ENCODE assay signal across 8 mouse cellular contexts in genomic region chr9:83349504-83349903, GRCm38 (mm10).
DNase-seq lines count a peak whose midpoint lies in the region; ATAC-seq lines count a peak whose summit lies in the region.
"Had no signal": no experiment of that assay in that cellular context is flagged by ENCODE, and none has a peak within 500 bp of the region (broad histone marks: within the 10 kb centered on the region; RNA-seq: fewer than 3 reads in every experiment).

No protein-coding gene starts in this region.

- no peaks in the 10 kb centered on the region for H3K9me3 ChIP-seq in heart, embryonic 15.5 days (replicated peaks)
- H3K9me3 ChIP-seq in neural tube, embryonic 14.5 days (ENCODE audit: control insufficient read depth, low read length) = no peaks in the 10 kb centered on the region

- H3K9ac ChIP-seq in heart, embryonic 15.5 days = no peak overlapping the region
- no peak overlapping the region for H3K9ac ChIP-seq in neural tube, embryonic 14.5 days (replicated peaks; ENCODE audit: low read depth, low read length)
- H3K9ac ChIP-seq: liver, embryonic 14.5 days had no signal

- peak overlapping the region; percentile 54; the same call in 1 of the 2 replicates for H3K27ac ChIP-seq in heart, embryonic 15.5 days
- H3K27ac ChIP-seq in neural tube, embryonic 14.5 days (ENCODE audit: low read depth, low read length) = no peak overlapping the region
- H3K27ac ChIP-seq: liver, embryonic 14.5 days had no signal

- H3K4me1 ChIP-seq in heart, embryonic 15.5 days (replicated peaks) = peaks cover 19% of the 10 kb centered on the region
- H3K4me1 ChIP-seq in neural tube, embryonic 14.5 days (ENCODE audit: control insufficient read depth, insufficient read depth, low read length) = 0 out of 2 replicates have a peak, but pooled peaks cover 2% of the 10 kb centered on the region

- no peak overlapping the region for H3K4me2 ChIP-seq in heart, embryonic 15.5 days
- no peak overlapping the region for H3K4me2 ChIP-seq in neural tube, embryonic 14.5 days (ENCODE audit: low read depth, low read length)

- ATAC-seq in heart, embryonic 15.5 days (replicated peaks; ENCODE audit: insufficient number of reproducible peaks, insufficient read depth, low FRiP score, low read depth) = no peak
- ATAC-seq in neural tube, embryonic 14.5 days (ENCODE audit: low read depth) = peak; percentile 60
- no peak for ATAC-seq in megakaryocyte progenitor cell, adult 5-6 weeks (replicated peaks; ENCODE audit: poor library complexity)

- H3K27me3 ChIP-seq in heart, embryonic 15.5 days = no peaks in the 10 kb centered on the region
- no peaks in the 10 kb centered on the region for H3K27me3 ChIP-seq in neural tube, embryonic 14.5 days (ENCODE audit: control insufficient read depth, insufficient read depth, low read length)

- 25% methylated on average over 3 of the region's 3 CpGs for WGBS in heart, embryonic 15.5 days
- WGBS in neural tube, embryonic 14.5 days = 1% methylated on average over 3 of the region's 3 CpGs

- H3K36me3 ChIP-seq in heart, embryonic 15.5 days = no peaks in the 10 kb centered on the region
- no peaks in the 10 kb centered on the region for H3K36me3 ChIP-seq in neural tube, embryonic 14.5 days (ENCODE audit: control insufficient read depth, insufficient read depth, low read length)

- intact Hi-C loops in left cerebral cortex, postnatal 14 days (cut with DNase I) = no loop called here

- no peak overlapping the region for H3K4me3 ChIP-seq in heart, embryonic 15.5 days
- no peak overlapping the region for H3K4me3 ChIP-seq in neural tube, embryonic 14.5 days (ENCODE audit: low read depth, low read length)

- peak; percentile 72 for DNase-seq in Muller cell, postnatal 12 days (ENCODE audit: inconsistent ontology term)
- peak; percentile 56 for DNase-seq in embryo, embryonic 10.5 days (ENCODE audit: low spot score)
- peak; percentile 37 to 58 for DNase-seq in left cerebral cortex, postnatal 14 days (ENCODE audit: low spot score in 2 of 2)
- no peak for DNase-seq in cerebellum, adult 11-12 months
